Mouse (Mus musculus) MEL (cell line): ENCODE data around the gene Tmem203.

Experiments used
- BHLHE40 ChIP-seq: IDR thresholded peaks from 2 replicates; pipeline ENCODE4 v1.6.1; 2012; ENCODE audit warnings: low read depth, mild to moderate bottlenecking, inconsistent platforms, low read length, improper control_type of control experiment, borderline replicate concordance
- CTCF ChIP-seq, 3 experiments: IDR thresholded peaks in 2 of 3; conservative IDR thresholded peaks in 1 of 3; 2 replicates each; pipeline ENCODE4 v1.5.1; 2011 to 2012; ENCODE audit warnings: low read length in 3 of 3, low read depth in 2 of 3, mild to moderate bottlenecking in 2 of 3, improper control_type of control experiment in 1 of 3, inconsistent platforms in 1 of 3, mixed read lengths in 1 of 3, moderate library complexity in 1 of 3; ENCODE audit not compliant: control insufficient read depth in 1 of 3, insufficient read depth in 1 of 3, poor library complexity in 1 of 3, severe bottlenecking in 1 of 3
- ELF1 ChIP-seq: IDR thresholded peaks from 2 replicates; pipeline ENCODE4 v1.6.1; 2014; ENCODE audit warnings: low read depth, mild to moderate bottlenecking, inconsistent platforms, low read length, improper control_type of control experiment, moderate library complexity
- EP300 ChIP-seq, 2 experiments: IDR thresholded peaks; 2 replicates each; pipeline ENCODE4 v1.6.1; 2011; ENCODE audit warnings: improper control_type of control experiment in 2 of 2, low read length in 2 of 2, low read depth in 1 of 2, mild to moderate bottlenecking in 1 of 2
- GATA1 ChIP-seq: IDR thresholded peaks from 2 replicates; pipeline ENCODE4 v1.6.1; 2011; ENCODE audit warnings: low read depth, low read length, improper control_type of control experiment
- HCFC1 ChIP-seq: IDR thresholded peaks from 2 replicates; pipeline ENCODE4 v1.6.1; 2012; ENCODE audit warnings: low read depth, mild to moderate bottlenecking, inconsistent platforms, low read length, improper control_type of control experiment, moderate library complexity
- MYC ChIP-seq: IDR thresholded peaks from 2 replicates; pipeline ENCODE4 v1.6.1; 2011; ENCODE audit warnings: low read depth, mild to moderate bottlenecking, low read length, improper control_type of control experiment, moderate library complexity
- POLR2A ChIP-seq, 2 experiments: IDR thresholded peaks; 2 replicates each; pipeline ENCODE4 v1.6.1; 2011 to 2012; ENCODE audit warnings: low read length in 2 of 2, mild to moderate bottlenecking in 2 of 2, control low read depth in 1 of 2, improper control_type of control experiment in 1 of 2, low read depth in 1 of 2, moderate library complexity in 1 of 2; ENCODE audit not compliant: control insufficient read depth in 1 of 2, insufficient read depth in 1 of 2, poor library complexity in 1 of 2
- SIN3A ChIP-seq: IDR thresholded peaks from 2 replicates; pipeline ENCODE4 v1.6.1; 2012; ENCODE audit warnings: low read length, improper control_type of control experiment, inconsistent platforms
- USF1 ChIP-seq: IDR thresholded peaks from 2 replicates; pipeline ENCODE4 v1.6.1; 2014; ENCODE audit warnings: low read depth, mild to moderate bottlenecking, inconsistent platforms, low read length, improper control_type of control experiment, moderate library complexity
- ZMIZ1 ChIP-seq: IDR thresholded peaks from 2 replicates; pipeline ENCODE4 v1.6.1; 2012; ENCODE audit warnings: low read depth, mild to moderate bottlenecking, inconsistent platforms, low read length, improper control_type of control experiment, moderate library complexity
- ZNF384 ChIP-seq: IDR thresholded peaks from 2 replicates; pipeline ENCODE4 v1.6.1; 2012; ENCODE audit warnings: low read depth, mild to moderate bottlenecking, inconsistent platforms, low read length, improper control_type of control experiment

- TF ChIP-seq ZMIZ1 (no peak), POLR2A (IDR thresholded peaks at IDR 0.05; ENCODE audit: control insufficient read depth in 1 of 2, insufficient read depth in 1 of 2, low read depth in 1 of 2, low read length in 2 of 2, poor library complexity in 1 of 2) (no peak), BHLHE40 (no peak), CTCF (IDR thresholded peaks at IDR 0.05 in 2 of 3, conservative IDR thresholded peaks at IDR 0.05 in 1 of 3; ENCODE audit: control insufficient read depth in 1 of 3, insufficient read depth in 1 of 3, low read depth in 2 of 3, low read length in 3 of 3, poor library complexity in 1 of 3, severe bottlenecking in 1 of 3) (peak; percentile 59 to 78 (median 64)), EP300 (IDR thresholded peaks at IDR 0.05; ENCODE audit: low read depth in 1 of 2, low read length in 2 of 2) (no peak), HCFC1 (no peak), SIN3A (peak; percentile 52; the same call in 1 of the 2 replicates), MYC (no peak), USF1 (no peak), ELF1 (no peak), ZNF384 (no peak), GATA1 (no peak)
These were observed 3.6 kb downstream of the Tmem203 start for GRCm38 (mm10) chr2:25258887-25259286.
